Mouse (Mus musculus): ENCODE measurements at regions not wholly inside any gene's neighbourhood (a gene's known extent, or its start where the extent isn't known, plus 50 kb on each side); places are given as distances from the start of the nearest gene placed in this dataset.

GRCm38 (mm10) chr19:45301432-45301732 is 62.2 kb upstream of the Btrc start:
- no peak overlapping the region for H3ac ChIP-seq (ENCODE audit: control insufficient read depth, insufficient read length)
- H3K79me2 ChIP-seq (ENCODE audit: control insufficient read depth, insufficient read depth): no peaks in the 10 kb centered on the region
- H3K4me3 ChIP-seq: no peak overlapping the region
- H3K27me3 ChIP-seq (ENCODE audit: control insufficient read depth, insufficient read depth, insufficient read length): peaks cover 63% of the 10 kb centered on the region
- peak overlapping the region; percentile 62 for H3K4me2 ChIP-seq (ENCODE audit: low read depth)
- TF ChIP-seq MYOG (IDR thresholded peaks at IDR 0.05; ENCODE audit: control insufficient read depth in 1 of 3, insufficient read depth in 1 of 3, insufficient read length in 2 of 3, low read depth in 2 of 3) (no peak), REST (IDR thresholded peaks at IDR 0.05; ENCODE audit: insufficient read depth, insufficient read length) (no peak), TCF12 (IDR thresholded peaks at IDR 0.05; ENCODE audit: insufficient read depth, poor library complexity, severe bottlenecking) (no peak), TCF3 (IDR thresholded peaks at IDR 0.05; ENCODE audit: insufficient read length, low read depth) (no peak), POLR2AphosphoS2 (IDR thresholded peaks at IDR 0.05; ENCODE audit: insufficient read length, low read depth) (no peak), USF1 (IDR thresholded peaks at IDR 0.05; ENCODE audit: low read depth) (no peak), MYOD1 (IDR thresholded peaks at IDR 0.05; ENCODE audit: control insufficient read depth in 1 of 3, insufficient read length in 2 of 3, low read depth in 2 of 3) (no peak), SRF (IDR thresholded peaks at IDR 0.05; ENCODE audit: control insufficient read depth, insufficient read length, low read depth) (no peak), MAX (IDR thresholded peaks at IDR 0.05; ENCODE audit: low read depth) (no peak), E2F4 (IDR thresholded peaks at IDR 0.05; ENCODE audit: insufficient read depth) (no peak), CEBPB (IDR thresholded peaks at IDR 0.05; ENCODE audit: insufficient read depth, poor library complexity, severe bottlenecking) (no peak)
- no peaks in the 10 kb centered on the region for H3K36me3 ChIP-seq (ENCODE audit: control insufficient read depth, insufficient read depth)

- Histone ChIP-seq H3K36me3 (ENCODE audit: control insufficient read depth, insufficient read depth) (no peaks in the 10 kb centered on the region), H3ac (ENCODE audit: control insufficient read depth, insufficient read length) (no peak overlapping the region), H3K27me3 (ENCODE audit: control insufficient read depth, insufficient read depth, insufficient read length) (peaks cover 57% of the 10 kb centered on the region), H3K79me2 (ENCODE audit: control insufficient read depth, insufficient read depth) (no peaks in the 10 kb centered on the region), H3K4me2 (ENCODE audit: low read depth) (peak overlapping the region; percentile 62), H3K4me3 (no peak overlapping the region)
- no peak for TF ChIP-seq REST (IDR thresholded peaks at IDR 0.05; ENCODE audit: insufficient read depth, insufficient read length)
- no peak for TF ChIP-seq SRF (IDR thresholded peaks at IDR 0.05; ENCODE audit: control insufficient read depth, insufficient read length, low read depth)
- no peak for TF ChIP-seq MYOG (IDR thresholded peaks at IDR 0.05; ENCODE audit: control insufficient read depth in 1 of 3, insufficient read depth in 1 of 3, insufficient read length in 2 of 3, low read depth in 2 of 3)
- no peak for TF ChIP-seq USF1 (IDR thresholded peaks at IDR 0.05; ENCODE audit: low read depth)
Observed at GRCm38 (mm10) chr19:45301733-45302547, 61.6 kb upstream of the Btrc start.

GRCm38 (mm10) chr19:45302548-45303241 is 60.8 kb upstream of the Btrc start:
- TF ChIP-seq POLR2AphosphoS2 (IDR thresholded peaks at IDR 0.05; ENCODE audit: insufficient read length, low read depth) (no peak), MAX (IDR thresholded peaks at IDR 0.05; ENCODE audit: low read depth) (no peak), SRF (IDR thresholded peaks at IDR 0.05; ENCODE audit: control insufficient read depth, insufficient read length, low read depth) (no peak), MYOG (IDR thresholded peaks at IDR 0.05; ENCODE audit: control insufficient read depth in 1 of 3, insufficient read depth in 1 of 3, insufficient read length in 2 of 3, low read depth in 2 of 3) (no peak), REST (IDR thresholded peaks at IDR 0.05; ENCODE audit: insufficient read depth, insufficient read length) (no peak), E2F4 (IDR thresholded peaks at IDR 0.05; ENCODE audit: insufficient read depth) (no peak), MYOD1 (IDR thresholded peaks at IDR 0.05; ENCODE audit: control insufficient read depth in 1 of 3, insufficient read length in 2 of 3, low read depth in 2 of 3) (no peak), CEBPB (IDR thresholded peaks at IDR 0.05; ENCODE audit: insufficient read depth, poor library complexity, severe bottlenecking) (no peak), USF1 (IDR thresholded peaks at IDR 0.05; ENCODE audit: low read depth) (no peak), TCF12 (IDR thresholded peaks at IDR 0.05; ENCODE audit: insufficient read depth, poor library complexity, severe bottlenecking) (no peak), TCF3 (IDR thresholded peaks at IDR 0.05; ENCODE audit: insufficient read length, low read depth) (no peak), POLR2A (IDR thresholded peaks at IDR 0.05; ENCODE audit: insufficient read length, low read depth) (no peak)
- H3K4me3 ChIP-seq: no peak overlapping the region
- H3K27me3 ChIP-seq (ENCODE audit: control insufficient read depth, insufficient read depth, insufficient read length): peaks cover 51% of the 10 kb centered on the region
- H3ac ChIP-seq (ENCODE audit: control insufficient read depth, insufficient read length): no peak overlapping the region
- H3K79me2 ChIP-seq (ENCODE audit: control insufficient read depth, insufficient read depth): no peaks in the 10 kb centered on the region
- H3K36me3 ChIP-seq (ENCODE audit: control insufficient read depth, insufficient read depth): no peaks in the 10 kb centered on the region
- H3K4me2 ChIP-seq (ENCODE audit: low read depth): no peak overlapping the region

- H3K79me2 ChIP-seq (ENCODE audit: control insufficient read depth, insufficient read depth): no peaks in the 10 kb centered on the region
- no peak for TF ChIP-seq USF1 (IDR thresholded peaks at IDR 0.05; ENCODE audit: low read depth)
- no peak for TF ChIP-seq E2F4 (IDR thresholded peaks at IDR 0.05; ENCODE audit: insufficient read depth)
- peak; percentile 90 for TF ChIP-seq TCF3 (IDR thresholded peaks at IDR 0.05; ENCODE audit: insufficient read length, low read depth)
- peak; percentile 47 to 98 (median 92) for TF ChIP-seq MYOG (IDR thresholded peaks at IDR 0.05; ENCODE audit: control insufficient read depth in 1 of 3, insufficient read depth in 1 of 3, insufficient read length in 2 of 3, low read depth in 2 of 3)
- peak in 2 of 3 experiments; percentile 96 to 99 for TF ChIP-seq MYOD1 (IDR thresholded peaks at IDR 0.05; ENCODE audit: control insufficient read depth in 1 of 3, insufficient read length in 2 of 3, low read depth in 2 of 3)
- no peak for TF ChIP-seq SRF (IDR thresholded peaks at IDR 0.05; ENCODE audit: control insufficient read depth, insufficient read length, low read depth)
- TF ChIP-seq CEBPB (IDR thresholded peaks at IDR 0.05; ENCODE audit: insufficient read depth, poor library complexity, severe bottlenecking): no peak
- peak; percentile 77 for TF ChIP-seq TCF12 (IDR thresholded peaks at IDR 0.05; ENCODE audit: insufficient read depth, poor library complexity, severe bottlenecking)
- no peaks in the 10 kb centered on the region for H3K36me3 ChIP-seq (ENCODE audit: control insufficient read depth, insufficient read depth)
- peaks cover 34% of the 10 kb centered on the region for H3K27me3 ChIP-seq (ENCODE audit: control insufficient read depth, insufficient read depth, insufficient read length)
- H3K4me2 ChIP-seq (ENCODE audit: low read depth): peak overlapping the region; percentile 13
- no peak overlapping the region for H3K4me3 ChIP-seq
- no peak overlapping the region for H3ac ChIP-seq (ENCODE audit: control insufficient read depth, insufficient read length)
Observed at GRCm38 (mm10) chr19:45304538-45304937, 59.0 kb upstream of the Btrc start.
